Mouse (Mus musculus): ENCODE data around the gene Smurf2. TPM values are rescaled to one million over a fixed set of nuclear protein-coding genes. Genes with fewer than 3 reads are reported as not detected.

The Smurf2 gene
- total and polyA plus RNA-seq, 3 experiments, result 9.5 to 41.0 (median 39.9) TPM

GRCm38 (mm10) chr11:106821397-106821796, 99.1 kb downstream of the Smurf2 start:
- peak overlapping the region; percentile 15 for H3K27ac ChIP-seq

GRCm38 (mm10) chr11:106820972-106821371, 99.5 kb downstream of the Smurf2 start:
- no peaks in the 10 kb centered on the region for H3K79me2 ChIP-seq (replicated peaks; ENCODE audit: control insufficient read depth, insufficient read depth, low read length)
- H3K36me3 ChIP-seq (ENCODE audit: control insufficient read depth, insufficient read depth, low read length), result peaks cover 12% of the 10 kb centered on the region
- no peak overlapping the region for H3K9ac ChIP-seq (ENCODE audit: low read depth, low read length)
- DNase-seq, result peak; percentile 71 to 78
- H3K27ac ChIP-seq, result peak overlapping the region; percentile 43
- intact Hi-C loops (cut with DNase I), result loop anchor here (2.0 kb wide), 1 partner anchor 24 kb away; no protein-coding TSS in a partner anchor
- H3K4me1 ChIP-seq (ENCODE audit: control insufficient read depth, insufficient read depth, low read length), result peaks cover 6% of the 10 kb centered on the region
- no peak overlapping the region for H3K4me3 ChIP-seq
- TF ChIP-seq POLR2A (IDR thresholded peaks at IDR 0.05; ENCODE audit: insufficient read depth, low read depth, low read length) (0 out of 2 replicates have a peak, but pooled peaks have one; percentile 26), EP300 (IDR thresholded peaks at IDR 0.05; ENCODE audit: insufficient read depth, low read depth, low read length) (0 out of 2 replicates have a peak, but pooled peaks have one; percentile 43), CTCF (IDR thresholded peaks at IDR 0.05) (no peak)
- no peaks in the 10 kb centered on the region for H3K27me3 ChIP-seq (ENCODE audit: control insufficient read depth, insufficient read depth, low read length)
- 24% methylated on average over 4 of the region's 4 CpGs for WGBS

More at GRCm38 (mm10) chr11:106821397-106821796, 99.1 kb downstream of the Smurf2 start:
- intact Hi-C loops (cut with DNase I), result loop anchor here (2.0 kb wide), 1 partner anchor 25 kb away; no protein-coding TSS in a partner anchor
- H3K4me3 ChIP-seq, result no peak overlapping the region
- H3K79me2 ChIP-seq (replicated peaks; ENCODE audit: control insufficient read depth, insufficient read depth, low read length), result no peaks in the 10 kb centered on the region
- 66% methylated on average over 6 of the region's 6 CpGs for WGBS
- TF ChIP-seq POLR2A (IDR thresholded peaks at IDR 0.05; ENCODE audit: insufficient read depth, low read depth, low read length) (no peak), CTCF (IDR thresholded peaks at IDR 0.05) (no peak), EP300 (IDR thresholded peaks at IDR 0.05; ENCODE audit: insufficient read depth, low read depth, low read length) (no peak)
- H3K4me1 ChIP-seq (ENCODE audit: control insufficient read depth, insufficient read depth, low read length), result peaks cover 6% of the 10 kb centered on the region
- peaks cover 11% of the 10 kb centered on the region for H3K36me3 ChIP-seq (ENCODE audit: control insufficient read depth, insufficient read depth, low read length)
- no peak for DNase-seq
- H3K9ac ChIP-seq (ENCODE audit: low read depth, low read length), result no peak overlapping the region; the same call in 1 of the 2 replicates
- no peaks in the 10 kb centered on the region for H3K27me3 ChIP-seq (ENCODE audit: control insufficient read depth, insufficient read depth, low read length)

- TF ChIP-seq CTCF (IDR thresholded peaks at IDR 0.05) (no peak), POLR2A (IDR thresholded peaks at IDR 0.05; ENCODE audit: insufficient read depth, low read depth, low read length) (no peak), EP300 (IDR thresholded peaks at IDR 0.05; ENCODE audit: insufficient read depth, low read depth, low read length) (no peak)
These were observed 100.3 kb downstream of the Smurf2 start for GRCm38 (mm10) chr11:106820252-106820651.

GRCm38 (mm10) chr11:106819595-106819994, 100.9 kb downstream of the Smurf2 start:
- TF ChIP-seq POLR2A (IDR thresholded peaks at IDR 0.05; ENCODE audit: insufficient read depth, low read depth, low read length) (no peak), CTCF (IDR thresholded peaks at IDR 0.05) (no peak), EP300 (IDR thresholded peaks at IDR 0.05; ENCODE audit: insufficient read depth, low read depth, low read length) (no peak)

More at GRCm38 (mm10) chr11:106820252-106820651, 100.3 kb downstream of the Smurf2 start:
- no peaks in the 10 kb centered on the region for H3K79me2 ChIP-seq (replicated peaks; ENCODE audit: control insufficient read depth, insufficient read depth, low read length)
- H3K9ac ChIP-seq (ENCODE audit: low read depth, low read length), result no peak overlapping the region
- H3K4me1 ChIP-seq (ENCODE audit: control insufficient read depth, insufficient read depth, low read length), result peaks cover 6% of the 10 kb centered on the region
- peaks cover 15% of the 10 kb centered on the region for H3K36me3 ChIP-seq (ENCODE audit: control insufficient read depth, insufficient read depth, low read length)
- WGBS, result 80% methylated on average over 6 of the region's 6 CpGs
- no peaks in the 10 kb centered on the region for H3K27me3 ChIP-seq (ENCODE audit: control insufficient read depth, insufficient read depth, low read length)
- no peak for DNase-seq
- intact Hi-C loops (cut with DNase I), result loop anchor here (2.0 kb wide), 1 partner anchor 23 kb away; no protein-coding TSS in a partner anchor
- H3K27ac ChIP-seq, result peak overlapping the region; percentile 43
- no peak overlapping the region for H3K4me3 ChIP-seq

GRCm38 (mm10) chr11:106818341-106818740, 102.2 kb downstream of the Smurf2 start:
- H3K4me1 ChIP-seq (ENCODE audit: control insufficient read depth, insufficient read depth, low read length), result peaks cover 6% of the 10 kb centered on the region
- intact Hi-C loops (cut with DNase I), result no loop called here
- DNase-seq, result no peak
- H3K9ac ChIP-seq (ENCODE audit: low read depth, low read length), result no peak overlapping the region
- H3K79me2 ChIP-seq (replicated peaks; ENCODE audit: control insufficient read depth, insufficient read depth, low read length), result no peaks in the 10 kb centered on the region
- WGBS, result 26% methylated on average over 9 of the region's 9 CpGs
- H3K36me3 ChIP-seq (ENCODE audit: control insufficient read depth, insufficient read depth, low read length), result peaks cover 17% of the 10 kb centered on the region
- no peak overlapping the region; the same call in 1 of the 2 replicates for H3K27ac ChIP-seq
- TF ChIP-seq POLR2A (IDR thresholded peaks at IDR 0.05; ENCODE audit: insufficient read depth, low read depth, low read length) (no peak), CTCF (IDR thresholded peaks at IDR 0.05) (no peak), EP300 (IDR thresholded peaks at IDR 0.05; ENCODE audit: insufficient read depth, low read depth, low read length) (no peak)
- no peaks in the 10 kb centered on the region for H3K27me3 ChIP-seq (ENCODE audit: control insufficient read depth, insufficient read depth, low read length)
- H3K4me3 ChIP-seq, result no peak overlapping the region

More at GRCm38 (mm10) chr11:106819595-106819994, 100.9 kb downstream of the Smurf2 start:
- Histone ChIP-seq H3K79me2 (replicated peaks; ENCODE audit: control insufficient read depth, insufficient read depth, low read length) (no peaks in the 10 kb centered on the region), H3K27me3 (ENCODE audit: control insufficient read depth, insufficient read depth, low read length) (no peaks in the 10 kb centered on the region), H3K4me1 (ENCODE audit: control insufficient read depth, insufficient read depth, low read length) (peaks cover 6% of the 10 kb centered on the region), H3K27ac (no peak overlapping the region; the same call in 1 of the 2 replicates), H3K4me3 (no peak overlapping the region), H3K9ac (ENCODE audit: low read depth, low read length) (no peak overlapping the region), H3K36me3 (ENCODE audit: control insufficient read depth, insufficient read depth, low read length) (peaks cover 15% of the 10 kb centered on the region)
- DNase-seq, result no peak
- intact Hi-C loops (cut with DNase I), result no loop called here
- WGBS, result 80% methylated on average over 9 of the region's 9 CpGs

- no peak overlapping the region for H3K4me3 ChIP-seq
These were observed 102.7 kb downstream of the Smurf2 start for GRCm38 (mm10) chr11:106817808-106818207.

More at GRCm38 (mm10) chr11:106817808-106818207, 102.7 kb downstream of the Smurf2 start:
- H3K4me1 ChIP-seq (ENCODE audit: control insufficient read depth, insufficient read depth, low read length), result peaks cover 6% of the 10 kb centered on the region
- WGBS, result 77% methylated on average over 6 of the region's 6 CpGs
- no peaks in the 10 kb centered on the region for H3K27me3 ChIP-seq (ENCODE audit: control insufficient read depth, insufficient read depth, low read length)
- no peak overlapping the region for H3K27ac ChIP-seq
- H3K36me3 ChIP-seq (ENCODE audit: control insufficient read depth, insufficient read depth, low read length), result peaks cover 17% of the 10 kb centered on the region
- no peak overlapping the region for H3K9ac ChIP-seq (ENCODE audit: low read depth, low read length)
- DNase-seq, result no peak
- TF ChIP-seq EP300 (IDR thresholded peaks at IDR 0.05; ENCODE audit: insufficient read depth, low read depth, low read length) (no peak), CTCF (IDR thresholded peaks at IDR 0.05) (no peak), POLR2A (IDR thresholded peaks at IDR 0.05; ENCODE audit: insufficient read depth, low read depth, low read length) (no peak)
- intact Hi-C loops (cut with DNase I), result no loop called here
- no peaks in the 10 kb centered on the region for H3K79me2 ChIP-seq (replicated peaks; ENCODE audit: control insufficient read depth, insufficient read depth, low read length)
